Mouse (Mus musculus): ENCODE data around the gene Vtn. TPM values are rescaled to one million over a fixed set of nuclear protein-coding genes. Genes with fewer than 3 reads are reported as not detected.

The Vtn gene
- polyA plus RNA-seq, 1 experiment: not detected

DNA sequence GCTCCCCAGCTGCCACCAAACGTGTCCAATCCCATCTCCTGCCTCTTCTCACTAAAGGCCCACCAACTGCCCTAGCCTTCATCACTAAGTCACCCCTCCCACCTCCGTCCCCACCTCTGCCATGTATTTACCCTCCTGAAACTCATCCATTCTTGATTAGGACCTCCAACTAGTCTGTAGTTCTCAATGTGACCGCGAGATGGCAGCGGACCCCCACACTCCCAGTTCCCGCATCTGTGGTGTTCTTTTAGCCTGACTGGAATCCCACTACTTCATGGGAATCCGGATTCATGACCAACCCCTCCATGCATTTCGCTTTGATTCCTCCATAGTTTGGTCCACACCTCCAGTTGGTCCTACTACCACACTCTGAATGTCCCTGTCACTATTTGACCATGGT, 10.7 kb upstream of the Vtn start:
- Histone ChIP-seq H3K4me3 (ENCODE audit: low read depth, low read length) (peak overlapping the region; percentile 38; the same call in 1 of the 2 replicates), H3K27me3 (ENCODE audit: control insufficient read depth, insufficient read depth, low read length, poor library complexity, severe bottlenecking) (peaks cover 2% of the 10 kb centered on the region; the same call in 1 of the 2 replicates)
- peak; percentile 86 for TF ChIP-seq CTCF (IDR thresholded peaks at IDR 0.05; ENCODE audit: low read depth, low read length)
- TF ChIP-seq EP300 (IDR thresholded peaks at IDR 0.05; ENCODE audit: insufficient read depth, low read depth, low read length): no peak

DNA sequence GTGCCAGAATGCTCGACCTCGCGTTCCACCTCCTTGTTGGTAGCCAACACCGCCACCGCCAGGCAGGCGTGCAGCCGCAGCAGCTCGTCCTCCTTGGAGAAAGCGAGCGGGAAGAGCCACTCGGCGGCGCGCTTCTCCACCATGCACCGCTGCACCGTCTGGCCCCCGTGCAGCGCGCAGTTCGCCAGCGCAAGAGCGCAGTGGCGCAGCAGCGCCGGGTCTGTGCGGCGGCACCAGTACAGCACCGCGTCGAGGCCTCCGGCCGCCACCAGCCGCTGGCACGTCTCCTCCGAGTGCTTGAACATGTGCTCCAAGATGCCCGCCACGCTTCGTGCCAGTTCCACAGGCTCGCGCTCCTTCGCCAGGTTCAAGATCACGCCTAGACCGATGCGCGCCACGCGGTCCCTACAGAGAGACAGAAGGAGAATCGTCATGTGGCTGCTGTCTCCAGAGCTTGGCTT, 8.1 kb upstream of the Vtn start:
- no peak overlapping the region for H3K27ac ChIP-seq (ENCODE audit: insufficient read depth, low read length)
- 0 out of 2 replicates have a peak, but pooled peaks have one; percentile 52 for TF ChIP-seq EP300 (IDR thresholded peaks at IDR 0.05; ENCODE audit: insufficient read depth, low read depth, low read length)
- peak; percentile 63 for TF ChIP-seq CTCF (IDR thresholded peaks at IDR 0.05; ENCODE audit: low read depth, low read length)
- TF ChIP-seq POLR2A (IDR thresholded peaks at IDR 0.05; ENCODE audit: insufficient read depth, low read length): no peak
- H3K9ac ChIP-seq (ENCODE audit: low read depth, poor library complexity, severe bottlenecking): peak overlapping the region; percentile 6; the same call in 1 of the 2 replicates

More for the DNA sequence above, 10.7 kb upstream of the Vtn start:
- no peak overlapping the region for H3K27ac ChIP-seq (ENCODE audit: insufficient read depth, low read length)
- H3K4me1 ChIP-seq (ENCODE audit: control insufficient read depth, insufficient read depth, low read length): no peaks in the 10 kb centered on the region
- H3K36me3 ChIP-seq (ENCODE audit: control insufficient read depth, insufficient read depth, low read length, poor library complexity, severe bottlenecking): no peaks in the 10 kb centered on the region
- no peaks in the 10 kb centered on the region for H3K9me3 ChIP-seq (replicated peaks; ENCODE audit: control insufficient read depth, insufficient read depth, low read length, poor library complexity, severe bottlenecking)
- H3K9ac ChIP-seq (ENCODE audit: low read depth, poor library complexity, severe bottlenecking): no peak overlapping the region

DNA sequence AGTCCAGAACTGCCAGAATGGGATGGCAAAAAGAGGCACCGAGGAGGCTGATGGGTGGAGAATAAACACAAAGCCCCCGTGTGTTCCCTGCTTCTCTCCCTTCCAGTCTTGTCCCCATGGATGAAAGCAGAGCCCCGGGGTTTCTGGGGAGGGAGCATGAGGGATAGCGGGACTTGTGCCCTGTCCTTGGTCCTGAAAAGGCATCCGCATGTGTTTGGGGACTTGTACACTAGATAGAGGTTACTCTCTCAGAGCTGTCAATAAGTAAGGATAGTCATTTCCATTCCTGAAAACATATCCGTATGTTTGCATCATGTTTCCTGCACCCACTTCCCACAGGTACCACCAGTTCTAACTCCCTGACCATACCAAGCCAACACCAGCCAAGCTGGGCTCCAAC, 3.0 kb upstream of the Vtn start:
- H3K27me3 ChIP-seq (ENCODE audit: control insufficient read depth, insufficient read depth, low read length, poor library complexity, severe bottlenecking): no peaks in the 10 kb centered on the region
- H3K27ac ChIP-seq (ENCODE audit: insufficient read depth, low read length): no peak overlapping the region
- TF ChIP-seq EP300 (IDR thresholded peaks at IDR 0.05; ENCODE audit: insufficient read depth, low read depth, low read length) (no peak), POLR2A (IDR thresholded peaks at IDR 0.05; ENCODE audit: insufficient read depth, low read length) (no peak), CTCF (IDR thresholded peaks at IDR 0.05; ENCODE audit: low read depth, low read length) (no peak)
- no peaks in the 10 kb centered on the region for H3K36me3 ChIP-seq (ENCODE audit: control insufficient read depth, insufficient read depth, low read length, poor library complexity, severe bottlenecking)
- H3K4me1 ChIP-seq (ENCODE audit: control insufficient read depth, insufficient read depth, low read length): no peaks in the 10 kb centered on the region
- H3K9ac ChIP-seq (ENCODE audit: low read depth, poor library complexity, severe bottlenecking): no peak overlapping the region
- H3K9me3 ChIP-seq (replicated peaks; ENCODE audit: control insufficient read depth, insufficient read depth, low read length, poor library complexity, severe bottlenecking): no peaks in the 10 kb centered on the region
- H3K4me3 ChIP-seq (ENCODE audit: low read depth, low read length): no peak overlapping the region

More for the DNA sequence above, 8.1 kb upstream of the Vtn start:
- Histone ChIP-seq H3K27me3 (ENCODE audit: control insufficient read depth, insufficient read depth, low read length, poor library complexity, severe bottlenecking) (peaks cover 2% of the 10 kb centered on the region; the same call in 1 of the 2 replicates), H3K4me3 (ENCODE audit: low read depth, low read length) (peak overlapping the region; percentile 40), H3K36me3 (ENCODE audit: control insufficient read depth, insufficient read depth, low read length, poor library complexity, severe bottlenecking) (no peaks in the 10 kb centered on the region), H3K4me1 (ENCODE audit: control insufficient read depth, insufficient read depth, low read length) (no peaks in the 10 kb centered on the region), H3K9me3 (replicated peaks; ENCODE audit: control insufficient read depth, insufficient read depth, low read length, poor library complexity, severe bottlenecking) (no peaks in the 10 kb centered on the region)

DNA sequence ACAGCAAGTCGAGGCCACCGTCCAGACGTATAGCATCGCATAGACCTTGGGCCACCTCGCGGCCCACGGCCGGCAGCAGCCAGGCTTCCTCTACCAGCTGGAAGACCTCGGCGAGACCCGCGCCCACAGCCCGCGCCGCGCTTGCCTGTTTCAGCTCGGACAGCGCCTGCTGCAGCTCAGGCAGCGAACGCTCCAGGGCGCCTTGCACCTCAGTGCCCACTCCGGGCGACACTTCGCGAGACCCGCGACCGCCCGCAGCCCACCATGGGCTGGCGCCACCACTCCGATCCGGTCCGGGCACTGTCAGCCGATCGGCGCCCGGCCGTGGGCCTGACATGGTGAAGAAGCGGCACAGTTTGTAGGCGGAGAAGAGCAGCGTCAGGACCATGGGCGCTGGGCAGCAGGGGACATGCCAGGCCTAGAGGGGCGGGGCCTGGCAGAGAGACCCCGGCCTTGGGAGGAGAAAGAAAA, 1.8 kb upstream of the Vtn start:
- no peaks in the 10 kb centered on the region for H3K27me3 ChIP-seq (ENCODE audit: control insufficient read depth, insufficient read depth, low read length, poor library complexity, severe bottlenecking)
- H3K9me3 ChIP-seq (replicated peaks; ENCODE audit: control insufficient read depth, insufficient read depth, low read length, poor library complexity, severe bottlenecking): no peaks in the 10 kb centered on the region
- H3K4me3 ChIP-seq (ENCODE audit: low read depth, low read length): peak overlapping the region; percentile 41
- H3K4me1 ChIP-seq (ENCODE audit: control insufficient read depth, insufficient read depth, low read length): no peaks in the 10 kb centered on the region
- TF ChIP-seq CTCF (IDR thresholded peaks at IDR 0.05; ENCODE audit: low read depth, low read length): no peak
- TF ChIP-seq POLR2A (IDR thresholded peaks at IDR 0.05; ENCODE audit: insufficient read depth, low read length): no peak
- no peak for TF ChIP-seq EP300 (IDR thresholded peaks at IDR 0.05; ENCODE audit: insufficient read depth, low read depth, low read length)
- H3K9ac ChIP-seq (ENCODE audit: low read depth, poor library complexity, severe bottlenecking): 0 out of 2 replicates have a peak overlapping the region, but pooled peaks have one; percentile 3
- H3K36me3 ChIP-seq (ENCODE audit: control insufficient read depth, insufficient read depth, low read length, poor library complexity, severe bottlenecking): no peaks in the 10 kb centered on the region
- H3K27ac ChIP-seq (ENCODE audit: insufficient read depth, low read length): no peak overlapping the region

DNA sequence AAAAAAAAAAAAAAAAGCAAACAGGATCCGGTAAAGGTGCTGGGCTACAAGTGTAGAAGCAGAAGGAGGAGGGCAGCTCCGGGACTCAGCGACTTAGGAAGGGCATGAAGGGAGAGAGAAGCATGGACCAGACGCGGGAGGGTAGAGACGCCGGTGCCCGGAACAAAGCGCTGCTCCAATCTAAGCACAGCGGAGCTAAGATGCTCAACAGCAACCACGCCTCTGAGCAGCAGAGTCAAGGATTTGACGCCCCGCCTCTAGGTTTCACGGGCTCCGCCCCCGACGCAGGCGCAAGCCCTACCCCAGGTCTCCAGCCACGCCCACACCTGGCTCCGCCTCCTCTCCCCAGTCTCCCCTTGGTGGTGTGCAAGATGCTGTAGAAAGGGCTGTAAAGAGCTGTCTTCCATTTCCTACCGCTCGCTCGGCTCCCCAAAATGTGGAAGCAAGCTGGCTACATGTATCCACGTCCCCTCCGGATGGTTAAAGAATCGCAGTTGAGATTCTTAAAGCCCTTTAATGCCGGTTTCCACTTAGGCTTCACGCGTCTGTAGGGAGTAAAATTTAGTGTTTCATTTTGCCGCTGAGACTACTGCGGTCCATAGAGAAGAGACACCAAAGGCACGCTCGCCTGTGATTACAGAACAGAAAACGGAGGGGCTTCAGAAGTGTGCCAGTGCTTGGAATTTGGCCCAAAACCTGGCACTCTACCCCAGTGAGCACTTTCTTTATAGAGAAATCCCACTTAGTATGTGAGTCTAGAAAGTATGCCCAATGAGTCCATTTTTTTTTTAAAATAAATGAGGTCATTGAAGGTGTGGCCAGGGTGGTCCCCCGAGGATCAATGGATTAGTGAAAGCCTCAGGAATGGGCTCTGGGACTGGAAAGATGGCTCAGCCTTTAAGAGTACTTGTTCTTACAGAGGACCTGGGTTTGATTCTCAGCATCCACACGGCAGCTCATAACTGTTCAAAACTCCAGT, 1.1 kb upstream of the Vtn start, which contains the start of gene Sarm1:
Gene Sarm1 (minus strand): TSS at position 211 of the 979 bp plus-strand sequence.
- H3K36me3 ChIP-seq (ENCODE audit: control insufficient read depth, insufficient read depth, low read length, poor library complexity, severe bottlenecking): no peaks in the 10 kb centered on the region
- H3K9me3 ChIP-seq (replicated peaks; ENCODE audit: control insufficient read depth, insufficient read depth, low read length, poor library complexity, severe bottlenecking): no peaks in the 10 kb centered on the region
- H3K4me1 ChIP-seq (ENCODE audit: control insufficient read depth, insufficient read depth, low read length): no peaks in the 10 kb centered on the region
- H3K27ac ChIP-seq (ENCODE audit: insufficient read depth, low read length): no peak within 1 kb of the TSS
- H3K27me3 ChIP-seq (ENCODE audit: control insufficient read depth, insufficient read depth, low read length, poor library complexity, severe bottlenecking): no peaks in the 10 kb centered on the region
- H3K9ac ChIP-seq (ENCODE audit: low read depth, poor library complexity, severe bottlenecking): peak within 1 kb of the TSS; percentile 21; the same call in 1 of the 2 replicates
- no peak for TF ChIP-seq EP300 (IDR thresholded peaks at IDR 0.05; ENCODE audit: insufficient read depth, low read depth, low read length)
- TF ChIP-seq POLR2A (IDR thresholded peaks at IDR 0.05; ENCODE audit: insufficient read depth, low read length): peak; percentile 85
- no peak for TF ChIP-seq CTCF (IDR thresholded peaks at IDR 0.05; ENCODE audit: low read depth, low read length)
- H3K4me3 ChIP-seq (ENCODE audit: low read depth, low read length): peak within 1 kb of the TSS; percentile 48
